Mouse (Mus musculus) macrophage (primary cell): ENCODE measurements around the gene Ifi35. TPM values are rescaled to one million over a fixed set of nuclear protein-coding genes. Genes with fewer than 3 reads are reported as not detected.
A peak's percentile ranks its signal among the peaks of the same experiment; 100 is the strongest.
"Not testable (repeated sequence)": the region's sequence is repeated elsewhere in the genome, so short reads cannot be mapped to it uniquely, and the experiment has no call there.

Source experiments
- H3K27ac ChIP-seq: fragments of 350-480 bp; formaldehyde crosslinking; 2 replicates; pipeline ENCODE4 v1.9.0; 2021
- H3K36me3 ChIP-seq: fragments of 350-480 bp; formaldehyde crosslinking; 2 replicates; pipeline ENCODE4 v1.9.0; 2021; ENCODE audit errors: inconsistent target
- H3K4me3 ChIP-seq: fragments of 350-480 bp; formaldehyde crosslinking; 2 replicates; pipeline ENCODE4 v1.9.0; 2021; ENCODE audit errors: inconsistent target
- H3K79me2 ChIP-seq: fragments of 350-480 bp; formaldehyde crosslinking; 2 replicates; pipeline ENCODE4 v1.9.0; 2021; ENCODE audit errors: inconsistent target
- WGBS: methylation state at CpG from one replicate; pipeline ENCODE4 v1.1.7; 2026; ENCODE audit warnings: inconsistent platforms; ENCODE audit not compliant: missing documents; 5-methylcytosine and 5-hydroxymethylcytosine counted together
- polyA plus RNA-seq: library from polyadenylated mRNA; stranded (reverse); fragments of 250-400 nt; gene quantifications from 3 replicates; pipeline ENCODE4 v1.2.4, GENCODE M21; 2018; ENCODE audit warnings: inconsistent platforms

The Ifi35 gene
- polyA plus RNA-seq, 1 experiment from 2014 or later = 24.9 TPM

- 89% methylated on average over 6 of the region's 6 CpGs for WGBS
- H3K4me3 ChIP-seq = no peak overlapping the region
- peaks cover 65% of the 10 kb centered on the region for H3K36me3 ChIP-seq
- peaks cover 84% of the 10 kb centered on the region for H3K79me2 ChIP-seq
- H3K27ac ChIP-seq = no peak overlapping the region
Measured at GRCm38 (mm10) chr11:101454702-101455101, 6.5 kb downstream of the Ifi35 start.

GRCm38 (mm10) chr11:101455627-101456026, 7.4 kb downstream of the Ifi35 start:
- 92% methylated on average over 7 of the region's 7 CpGs for WGBS
- Histone ChIP-seq H3K27ac (no peak overlapping the region), H3K36me3 (peaks cover 74% of the 10 kb centered on the region), H3K79me2 (peaks cover 84% of the 10 kb centered on the region), H3K4me3 (no peak overlapping the region)

GRCm38 (mm10) chr11:101457631-101458030, 9.4 kb downstream of the Ifi35 start:
- no peak overlapping the region for H3K27ac ChIP-seq
- peaks cover 84% of the 10 kb centered on the region for H3K79me2 ChIP-seq
- WGBS = 88% methylated on average over 9 of the region's 9 CpGs
- H3K4me3 ChIP-seq = no peak overlapping the region
- peaks cover 83% of the 10 kb centered on the region for H3K36me3 ChIP-seq

GRCm38 (mm10) chr11:101458217-101458616, 10.0 kb downstream of the Ifi35 start:
- H3K36me3 ChIP-seq = peaks cover 79% of the 10 kb centered on the region
- H3K79me2 ChIP-seq = peaks cover 84% of the 10 kb centered on the region
- no peak overlapping the region for H3K27ac ChIP-seq
- 96% methylated on average over 12 of the region's 12 CpGs for WGBS
- no peak overlapping the region for H3K4me3 ChIP-seq

- no peak overlapping the region for H3K4me3 ChIP-seq
- peaks cover 84% of the 10 kb centered on the region for H3K79me2 ChIP-seq
- H3K36me3 ChIP-seq = peaks cover 73% of the 10 kb centered on the region
- no peak overlapping the region for H3K27ac ChIP-seq
- 96% methylated on average over 4 of the region's 6 CpGs for WGBS
Measured at GRCm38 (mm10) chr11:101459716-101460115, 11.5 kb downstream of the Ifi35 start.

GRCm38 (mm10) chr11:101460321-101460720, 12.1 kb downstream of the Ifi35 start:
- H3K27ac ChIP-seq = no peak overlapping the region
- no peak overlapping the region for H3K4me3 ChIP-seq
- peaks cover 84% of the 10 kb centered on the region for H3K79me2 ChIP-seq
- peaks cover 67% of the 10 kb centered on the region for H3K36me3 ChIP-seq
- WGBS = 95% methylated on average over 15 of the region's 15 CpGs

- Histone ChIP-seq H3K79me2 (peaks cover 69% of the 10 kb centered on the region), H3K36me3 (peaks cover 52% of the 10 kb centered on the region), H3K4me3 (no peak overlapping the region), H3K27ac (0 out of 2 replicates have a peak overlapping the region, but pooled peaks have one; percentile 5)
- WGBS = 87% methylated on average over 14 of the region's 14 CpGs
Measured at GRCm38 (mm10) chr11:101462141-101462540, 13.9 kb downstream of the Ifi35 start.

GRCm38 (mm10) chr11:101462583-101463440, 14.6 kb downstream of the Ifi35 start:
- H3K4me3 ChIP-seq = peak overlapping the region; percentile 79; the same call in 1 of the 2 replicates
- H3K36me3 ChIP-seq = peaks cover 45% of the 10 kb centered on the region
- peaks cover 64% of the 10 kb centered on the region for H3K79me2 ChIP-seq
- H3K27ac ChIP-seq = 0 out of 2 replicates have a peak overlapping the region, but pooled peaks have one; percentile 88
- 16% methylated on average over 13 of the region's 13 CpGs for WGBS

- Histone ChIP-seq H3K4me3 (peak within 1 kb of the TSS; percentile 79), H3K36me3 (peaks cover 29% of the 10 kb centered on the region), H3K27ac (peak within 1 kb of the TSS; percentile 88), H3K79me2 (peaks cover 61% of the 10 kb centered on the region)
- WGBS = 9% methylated on average over 11 of the region's 12 CpGs
Measured at GRCm38 (mm10) chr11:101464211-101465100, 16.2 kb downstream of the Ifi35 start, which contains the start of gene Rnd2. Gene Rnd2, plus strand, starts transcription at chr11:101464999.

- H3K27ac ChIP-seq = peak overlapping the region; percentile 88
- peaks cover 53% of the 10 kb centered on the region for H3K79me2 ChIP-seq
- WGBS = 2% methylated on average over 51 of the region's 51 CpGs
- peaks cover 21% of the 10 kb centered on the region for H3K36me3 ChIP-seq
- peak overlapping the region; percentile 79 for H3K4me3 ChIP-seq
Measured at GRCm38 (mm10) chr11:101465101-101465868, 17.1 kb downstream of the Ifi35 start.

GRCm38 (mm10) chr11:101465869-101466551, 17.8 kb downstream of the Ifi35 start, which contains the start of gene Vat1:
Gene Vat1, minus strand, starts transcription at chr11:101466230.
- H3K4me3 ChIP-seq = peak within 1 kb of the TSS; percentile 79
- under 1% methylated on average over 45 of the region's 60 CpGs for WGBS
- H3K36me3 ChIP-seq = peaks cover 16% of the 10 kb centered on the region
- peaks cover 46% of the 10 kb centered on the region for H3K79me2 ChIP-seq
- peak within 1 kb of the TSS; percentile 88 for H3K27ac ChIP-seq

- WGBS = 36% methylated on average over 4 of the region's 5 CpGs
- not testable (repeated sequence) for H3K27ac ChIP-seq
- H3K4me3 ChIP-seq = peak overlapping the region; percentile 16
Measured at GRCm38 (mm10) chr11:101466552-101466950, 18.3 kb downstream of the Ifi35 start.

GRCm38 (mm10) chr11:101467477-101468262, 19.5 kb downstream of the Ifi35 start:
- under 1% methylated on average over 46 of the region's 54 CpGs for WGBS
- Histone ChIP-seq H3K36me3 (no peaks in the 10 kb centered on the region), H3K27ac (no peak overlapping the region)

More at GRCm38 (mm10) chr11:101466552-101466950, 18.3 kb downstream of the Ifi35 start:
- Histone ChIP-seq H3K36me3 (peaks cover 11% of the 10 kb centered on the region), H3K79me2 (peaks cover 40% of the 10 kb centered on the region)

More at GRCm38 (mm10) chr11:101467477-101468262, 19.5 kb downstream of the Ifi35 start:
- peaks cover 29% of the 10 kb centered on the region for H3K79me2 ChIP-seq
- H3K4me3 ChIP-seq = peak overlapping the region; percentile 49
